ENCODE assay signal across 9 mouse cellular contexts in genomic region chr11:44612156-44612555, GRCm38 (mm10). TPM values are rescaled to one million over a fixed set of nuclear protein-coding genes. Genes with fewer than 3 reads are reported as not detected.
DNase-seq lines count a peak whose midpoint lies in the region; ATAC-seq and TF ChIP-seq lines count a peak whose summit lies in the region.
"Had no signal": no experiment of that assay in that cellular context is flagged by ENCODE, and none has a peak within 500 bp of the region (broad histone marks: within the 10 kb centered on the region; RNA-seq: fewer than 3 reads in every experiment).

No protein-coding gene starts in this region.

- no peak overlapping the region for H3K27ac ChIP-seq in heart, embryonic 12.5 days (ENCODE audit: poor library complexity, severe bottlenecking)
- peak overlapping the region; percentile 80 for H3K27ac ChIP-seq in spleen, adult 2 months (ENCODE audit: insufficient read depth, low read length)
- H3K27ac ChIP-seq in intestine, embryonic 15.5 days, result no peak overlapping the region

- DNase-seq in heart, adult 9 months (ENCODE audit: low spot score in 2 of 2), result no peak
- DNase-seq in spleen, adult 2 months (ENCODE audit: low read depth in 1 of 2, low spot score in 2 of 2), result no peak
- no peak for DNase-seq in spleen, postnatal 10 days (ENCODE audit: low spot score in 2 of 2)
- DNase-seq in right cerebral cortex, adult 18-20 months, result no peak
- no peak for DNase-seq in lung, postnatal 36 days
- no peak for DNase-seq in thymus, postnatal 10 days (ENCODE audit: low spot score in 2 of 2)
- DNase-seq: cerebellum, postnatal 36 days had no signal

- no peak for TF ChIP-seq CTCF in spleen, adult 2 months (IDR thresholded peaks at IDR 0.05; ENCODE audit: extremely low read depth, insufficient read depth, insufficient read length, insufficient replicate concordance)

- peaks cover 26% of the 10 kb centered on the region for H3K27me3 ChIP-seq in heart, embryonic 12.5 days (replicated peaks)
- no peaks in the 10 kb centered on the region; the same call in 1 of the 2 replicates for H3K27me3 ChIP-seq in spleen, adult 2 months (ENCODE audit: control insufficient read depth, insufficient read depth, low read length)
- peaks cover 53% of the 10 kb centered on the region for H3K27me3 ChIP-seq in intestine, embryonic 15.5 days (replicated peaks)

- H3K4me1 ChIP-seq in heart, embryonic 12.5 days (replicated peaks), result peaks cover 27% of the 10 kb centered on the region
- peaks cover 5% of the 10 kb centered on the region; the same call in 1 of the 2 replicates for H3K4me1 ChIP-seq in spleen, adult 2 months (ENCODE audit: control insufficient read depth, insufficient read depth, insufficient read length)
- peaks cover 21% of the 10 kb centered on the region for H3K4me1 ChIP-seq in intestine, embryonic 15.5 days (replicated peaks)

- H3K4me3 ChIP-seq in heart, embryonic 12.5 days, result peak overlapping the region; percentile 48
- peak overlapping the region; percentile 52 for H3K4me3 ChIP-seq in spleen, adult 2 months (ENCODE audit: extremely low read depth, insufficient read depth, insufficient read length)
- no peak overlapping the region for H3K4me3 ChIP-seq in intestine, embryonic 15.5 days (replicated peaks)

- TF ChIP-seq POLR2A in spleen, adult 2 months (IDR thresholded peaks at IDR 0.05; ENCODE audit: low read depth, low read length), result no peak

- H3K9ac ChIP-seq in heart, embryonic 12.5 days, result 0 out of 2 replicates have a peak overlapping the region, but pooled peaks have one; percentile 2
- no peak overlapping the region for H3K9ac ChIP-seq in intestine, embryonic 15.5 days

- no peak for ATAC-seq in heart, embryonic 12.5 days (ENCODE audit: insufficient number of reproducible peaks, low FRiP score)
- ATAC-seq in intestine, embryonic 15.5 days, result no peak

- H3K4me2 ChIP-seq in heart, embryonic 12.5 days, result peak overlapping the region; percentile 84
- peak overlapping the region; percentile 65; the same call in 1 of the 2 replicates for H3K4me2 ChIP-seq in intestine, embryonic 15.5 days (replicated peaks)

- H3K9me3 ChIP-seq in heart, embryonic 12.5 days (replicated peaks), result no peaks in the 10 kb centered on the region
- H3K9me3 ChIP-seq in intestine, embryonic 15.5 days, result no peaks in the 10 kb centered on the region

- WGBS in heart, embryonic 12.5 days, result 3% methylated on average over 10 of the region's 10 CpGs
- WGBS in spleen, adult 2 months, result 7% methylated on average over 10 of the region's 10 CpGs
- 12% methylated on average over 10 of the region's 10 CpGs for WGBS in intestine, embryonic 15.5 days

- H3K36me3 ChIP-seq in heart, embryonic 12.5 days, result no peaks in the 10 kb centered on the region
- no peaks in the 10 kb centered on the region for H3K36me3 ChIP-seq in spleen, adult 2 months (ENCODE audit: control insufficient read depth, insufficient read depth, low read length)
- no peaks in the 10 kb centered on the region for H3K36me3 ChIP-seq in intestine, embryonic 15.5 days

RNA-seq across cellular contexts. Expression of gene Ebf1, which starts 5.0 kb away (rescaled TPM):
- polyA plus RNA-seq in heart, embryonic 12.5 days (2016; fragmentation: Nextera tagmentation; extraction: Ambion mirVana), result 13.9 and 15.6 TPM in 2 replicates
- 26.6 and 40.1 TPM in 2 replicates for polyA plus RNA-seq in spleen, adult 2 months (2012; rRNA removed)
- 9.5 and 12.1 TPM in 2 replicates for polyA plus RNA-seq in intestine, embryonic 15.5 days (2015; fragmentation: Nextera tagmentation; extraction: Ambion mirVana)
